ENCODE assay signal across 25 mouse cellular contexts in the genomic region with DNA sequence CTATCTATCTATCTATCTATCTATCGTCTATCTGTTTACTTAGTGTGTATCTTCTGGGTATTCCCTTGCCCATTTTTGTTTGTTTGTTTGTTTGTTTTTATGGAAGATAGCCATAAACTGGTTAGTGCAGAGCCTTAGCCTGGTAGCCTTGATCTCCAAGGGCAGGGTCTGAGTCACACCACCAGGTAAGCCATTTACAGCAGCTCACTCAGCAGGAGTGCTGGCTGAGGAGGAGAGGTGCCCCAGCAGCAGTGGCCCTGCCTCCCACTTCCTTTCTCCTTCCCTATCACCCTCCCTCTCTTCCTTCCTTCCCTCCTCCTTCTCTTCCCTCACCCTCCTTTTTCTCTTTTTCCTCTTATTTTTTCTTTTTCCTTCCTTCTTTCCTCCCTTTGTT.
"Had no signal": no experiment of that assay in that cellular context is flagged by ENCODE, and none has a peak within 500 bp of the region (broad histone marks: within the 10 kb centered on the region; RNA-seq: fewer than 3 reads in every experiment).

No protein-coding gene starts in this region.

- H3K4me2 ChIP-seq: heart, embryonic 12.5 days; hindbrain, embryonic 12.5 days; hindbrain, embryonic 15.5 days; limb, embryonic 13.5 days; limb, embryonic 15.5 days; liver, embryonic 12.5 days had no signal

- H3K36me3 ChIP-seq: heart, embryonic 10.5 days; heart, embryonic 12.5 days; hindbrain, embryonic 10.5 days; hindbrain, embryonic 12.5 days; hindbrain, embryonic 15.5 days; limb, embryonic 13.5 days; limb, embryonic 15.5 days; liver, embryonic 12.5 days had no signal

- H3K9me3 ChIP-seq: hindbrain, embryonic 15.5 days; limb, embryonic 13.5 days; limb, embryonic 15.5 days had no signal

- ATAC-seq: forebrain, embryonic 16.5 days; hindbrain, postnatal 0 days; liver, embryonic 12.5 days had no signal

- H3K4me1 ChIP-seq: heart, embryonic 10.5 days; heart, embryonic 12.5 days; hindbrain, embryonic 10.5 days; hindbrain, embryonic 12.5 days; hindbrain, embryonic 15.5 days; limb, embryonic 13.5 days; limb, embryonic 15.5 days; liver, embryonic 12.5 days had no signal

- H3K27me3 ChIP-seq: heart, embryonic 12.5 days; hindbrain, embryonic 12.5 days; hindbrain, embryonic 15.5 days; limb, embryonic 13.5 days; limb, embryonic 15.5 days had no signal

- H3K27ac ChIP-seq: gastrocnemius, adult 2 months; heart, adult 2 months; heart, embryonic 10.5 days; hindbrain, embryonic 10.5 days; hindbrain, embryonic 12.5 days; hindbrain, embryonic 15.5 days; hindbrain, postnatal 0 days; layer of hippocampus, adult 2 months; limb, embryonic 13.5 days; limb, embryonic 15.5 days; liver, embryonic 12.5 days had no signal

- DNase-seq: gastrocnemius, adult 2 months; gastrocnemius, postnatal 10 days; gastrocnemius, postnatal 25 days; heart, adult 2 months; heart, postnatal 10 days; heart, postnatal 4 days; kidney, adult 18-20 months; kidney, adult 8-10 months; kidney, postnatal 10 days; kidney, postnatal 25 days; kidney, postnatal 4 days; layer of hippocampus, adult 9-11 months; layer of hippocampus, postnatal 36 days; left cerebral cortex, postnatal 4 days had no signal

- H3K4me3 ChIP-seq: gastrocnemius, adult 2 months; heart, adult 2 months; heart, embryonic 10.5 days; heart, embryonic 12.5 days; hindbrain, embryonic 10.5 days; hindbrain, embryonic 12.5 days; hindbrain, embryonic 15.5 days; layer of hippocampus, adult 2 months; limb, embryonic 13.5 days; limb, embryonic 15.5 days; liver, embryonic 12.5 days had no signal

- H3K9ac ChIP-seq: heart, embryonic 12.5 days; hindbrain, embryonic 12.5 days; hindbrain, embryonic 15.5 days; limb, embryonic 13.5 days; limb, embryonic 15.5 days; liver, embryonic 12.5 days had no signal
